Mouse (Mus musculus): Measurements from ENCODE around the gene Farp1. TPM values are rescaled to one million over a fixed set of nuclear protein-coding genes. Genes with fewer than 3 reads are reported as not detected.

Gene Farp1
- polyA plus RNA-seq, 1 experiment from 2014 or later: 22.0 TPM

- H3K36me3 ChIP-seq (ENCODE audit: control insufficient read depth, insufficient read depth, low read length): peaks cover 28% of the 10 kb centered on the region
- no peak overlapping the region for H3K4me3 ChIP-seq (ENCODE audit: low read length)
- H3K27me3 ChIP-seq (ENCODE audit: control insufficient read depth, insufficient read depth, low read depth, low read length): no peaks in the 10 kb centered on the region
- WGBS: 33% methylated on average over 8 of the region's 8 CpGs
- H3K9ac ChIP-seq (ENCODE audit: low read length): no peak overlapping the region
- no peak overlapping the region for H3K27ac ChIP-seq (ENCODE audit: low read length)
- H3K9me3 ChIP-seq (ENCODE audit: control insufficient read depth, low read length): no peaks in the 10 kb centered on the region
- ATAC-seq (ENCODE audit: low read depth): peak; percentile 49
- no peak overlapping the region for H3K4me2 ChIP-seq (ENCODE audit: low read depth, low read length)
- H3K4me1 ChIP-seq (replicated peaks; ENCODE audit: control insufficient read depth, insufficient read depth, low read length): peaks cover 6% of the 10 kb centered on the region; the same call in 1 of the 2 replicates
These were observed 204.4 kb downstream of the Farp1 start for GRCm38 (mm10) chr14:121239386-121239785.

GRCm38 (mm10) chr14:121244104-121244503 is 209.1 kb downstream of the Farp1 start:
- peaks cover 12% of the 10 kb centered on the region; the same call in 1 of the 2 replicates for H3K4me1 ChIP-seq (replicated peaks; ENCODE audit: control insufficient read depth, insufficient read depth, low read length)

GRCm38 (mm10) chr14:121246048-121246731 is 211.2 kb downstream of the Farp1 start:
- H3K27me3 ChIP-seq (ENCODE audit: control insufficient read depth, insufficient read depth, low read depth, low read length): no peaks in the 10 kb centered on the region
- H3K4me2 ChIP-seq (ENCODE audit: low read depth, low read length): no peak overlapping the region
- no peaks in the 10 kb centered on the region for H3K9me3 ChIP-seq (ENCODE audit: control insufficient read depth, low read length)
- no peak overlapping the region for H3K4me3 ChIP-seq (ENCODE audit: low read length)
- H3K4me1 ChIP-seq (replicated peaks; ENCODE audit: control insufficient read depth, insufficient read depth, low read length): peaks cover 8% of the 10 kb centered on the region; the same call in 1 of the 2 replicates
- H3K27ac ChIP-seq (ENCODE audit: low read length): no peak overlapping the region
- 60% methylated on average over 14 of the region's 14 CpGs for WGBS
- H3K9ac ChIP-seq (ENCODE audit: low read length): no peak overlapping the region
- peaks cover 21% of the 10 kb centered on the region for H3K36me3 ChIP-seq (ENCODE audit: control insufficient read depth, insufficient read depth, low read length)
- no peak for ATAC-seq (ENCODE audit: low read depth)

More at GRCm38 (mm10) chr14:121244104-121244503, 209.1 kb downstream of the Farp1 start:
- 92% methylated on average over 15 of the region's 15 CpGs for WGBS
- peaks cover 26% of the 10 kb centered on the region for H3K36me3 ChIP-seq (ENCODE audit: control insufficient read depth, insufficient read depth, low read length)
- no peak overlapping the region for H3K9ac ChIP-seq (ENCODE audit: low read length)
- no peak overlapping the region for H3K4me3 ChIP-seq (ENCODE audit: low read length)
- ATAC-seq (ENCODE audit: low read depth): no peak
- H3K9me3 ChIP-seq (ENCODE audit: control insufficient read depth, low read length): no peaks in the 10 kb centered on the region
- no peak overlapping the region for H3K27ac ChIP-seq (ENCODE audit: low read length)
- no peaks in the 10 kb centered on the region for H3K27me3 ChIP-seq (ENCODE audit: control insufficient read depth, insufficient read depth, low read depth, low read length)
- H3K4me2 ChIP-seq (ENCODE audit: low read depth, low read length): no peak overlapping the region

GRCm38 (mm10) chr14:121247287-121247686 is 212.3 kb downstream of the Farp1 start:
- no peaks in the 10 kb centered on the region for H3K9me3 ChIP-seq (ENCODE audit: control insufficient read depth, low read length)
- H3K27ac ChIP-seq (ENCODE audit: low read length): no peak overlapping the region
- no peak overlapping the region for H3K4me3 ChIP-seq (ENCODE audit: low read length)
- H3K9ac ChIP-seq (ENCODE audit: low read length): no peak overlapping the region
- H3K4me1 ChIP-seq (replicated peaks; ENCODE audit: control insufficient read depth, insufficient read depth, low read length): peaks cover 10% of the 10 kb centered on the region
- 53% methylated on average over 7 of the region's 7 CpGs for WGBS
- no peak overlapping the region for H3K4me2 ChIP-seq (ENCODE audit: low read depth, low read length)
- ATAC-seq (ENCODE audit: low read depth): no peak
- H3K27me3 ChIP-seq (ENCODE audit: control insufficient read depth, insufficient read depth, low read depth, low read length): no peaks in the 10 kb centered on the region
- peaks cover 16% of the 10 kb centered on the region for H3K36me3 ChIP-seq (ENCODE audit: control insufficient read depth, insufficient read depth, low read length)

- H3K27me3 ChIP-seq (ENCODE audit: control insufficient read depth, insufficient read depth, low read depth, low read length): no peaks in the 10 kb centered on the region
- peaks cover 13% of the 10 kb centered on the region for H3K36me3 ChIP-seq (ENCODE audit: control insufficient read depth, insufficient read depth, low read length)
- H3K4me3 ChIP-seq (ENCODE audit: low read length): no peak overlapping the region
- WGBS: 75% methylated on average over 5 of the region's 5 CpGs
- no peak for ATAC-seq (ENCODE audit: low read depth)
- no peak overlapping the region for H3K4me2 ChIP-seq (ENCODE audit: low read depth, low read length)
- no peak overlapping the region for H3K9ac ChIP-seq (ENCODE audit: low read length)
- peaks cover 10% of the 10 kb centered on the region for H3K4me1 ChIP-seq (replicated peaks; ENCODE audit: control insufficient read depth, insufficient read depth, low read length)
- no peaks in the 10 kb centered on the region for H3K9me3 ChIP-seq (ENCODE audit: control insufficient read depth, low read length)
- H3K27ac ChIP-seq (ENCODE audit: low read length): no peak overlapping the region
These were observed 213.3 kb downstream of the Farp1 start for GRCm38 (mm10) chr14:121248346-121248745.

- no peak overlapping the region for H3K9ac ChIP-seq (ENCODE audit: low read length)
- no peaks in the 10 kb centered on the region for H3K27me3 ChIP-seq (ENCODE audit: control insufficient read depth, insufficient read depth, low read depth, low read length)
- no peak for ATAC-seq (ENCODE audit: low read depth)
- 71% methylated on average over 5 of the region's 5 CpGs for whole genome bisulfite sequencing
- H3K4me2 ChIP-seq (ENCODE audit: low read depth, low read length): no peak overlapping the region
- no peaks in the 10 kb centered on the region for H3K9me3 ChIP-seq (ENCODE audit: control insufficient read depth, low read length)
- H3K36me3 ChIP-seq (ENCODE audit: control insufficient read depth, insufficient read depth, low read length): peaks cover 3% of the 10 kb centered on the region
- H3K4me1 ChIP-seq (replicated peaks; ENCODE audit: control insufficient read depth, insufficient read depth, low read length): peaks cover 10% of the 10 kb centered on the region
- no peak overlapping the region for H3K4me3 ChIP-seq (ENCODE audit: low read length)
- no peak overlapping the region for H3K27ac ChIP-seq (ENCODE audit: low read length)
These were observed 216.1 kb downstream of the Farp1 start for GRCm38 (mm10) chr14:121251099-121251498.

GRCm38 (mm10) chr14:121251708-121252107 is 216.7 kb downstream of the Farp1 start:
- no peak for ATAC-seq (ENCODE audit: low read depth)
- no peak overlapping the region for H3K9ac ChIP-seq (ENCODE audit: low read length)
- H3K4me3 ChIP-seq (ENCODE audit: low read length): no peak overlapping the region
- no peak overlapping the region for H3K27ac ChIP-seq (ENCODE audit: low read length)
- no peaks in the 10 kb centered on the region for H3K27me3 ChIP-seq (ENCODE audit: control insufficient read depth, insufficient read depth, low read depth, low read length)
- H3K36me3 ChIP-seq (ENCODE audit: control insufficient read depth, insufficient read depth, low read length): peaks cover 3% of the 10 kb centered on the region
- no peak overlapping the region for H3K4me2 ChIP-seq (ENCODE audit: low read depth, low read length)
- H3K9me3 ChIP-seq (ENCODE audit: control insufficient read depth, low read length): no peaks in the 10 kb centered on the region
- H3K4me1 ChIP-seq (replicated peaks; ENCODE audit: control insufficient read depth, insufficient read depth, low read length): peaks cover 10% of the 10 kb centered on the region
- WGBS: 32% methylated on average over 4 of the region's 4 CpGs

- 87% methylated on average over 10 of the region's 10 CpGs for WGBS
- peaks cover 4% of the 10 kb centered on the region for H3K36me3 ChIP-seq (ENCODE audit: control insufficient read depth, insufficient read depth, low read length)
- H3K4me3 ChIP-seq (ENCODE audit: low read length): no peak overlapping the region
- no peak overlapping the region for H3K27ac ChIP-seq (ENCODE audit: low read length)
- no peaks in the 10 kb centered on the region for H3K27me3 ChIP-seq (ENCODE audit: control insufficient read depth, insufficient read depth, low read depth, low read length)
- peaks cover 10% of the 10 kb centered on the region for H3K4me1 ChIP-seq (replicated peaks; ENCODE audit: control insufficient read depth, insufficient read depth, low read length)
- H3K9ac ChIP-seq (ENCODE audit: low read length): no peak overlapping the region
- H3K9me3 ChIP-seq (ENCODE audit: control insufficient read depth, low read length): no peaks in the 10 kb centered on the region
- no peak for ATAC-seq (ENCODE audit: low read depth)
- no peak overlapping the region for H3K4me2 ChIP-seq (ENCODE audit: low read depth, low read length)
These were observed 217.5 kb downstream of the Farp1 start for GRCm38 (mm10) chr14:121252542-121252941.

GRCm38 (mm10) chr14:121254869-121255268 is 219.9 kb downstream of the Farp1 start:
- H3K27me3 ChIP-seq (ENCODE audit: control insufficient read depth, insufficient read depth, low read depth, low read length): no peaks in the 10 kb centered on the region
- H3K36me3 ChIP-seq (ENCODE audit: control insufficient read depth, insufficient read depth, low read length): peaks cover 9% of the 10 kb centered on the region
- WGBS: 86% methylated on average over 10 of the region's 10 CpGs
- H3K4me2 ChIP-seq (ENCODE audit: low read depth, low read length): no peak overlapping the region
- H3K27ac ChIP-seq (ENCODE audit: low read length): no peak overlapping the region
- ATAC-seq (ENCODE audit: low read depth): no peak
- H3K9me3 ChIP-seq (ENCODE audit: control insufficient read depth, low read length): no peaks in the 10 kb centered on the region
- H3K4me1 ChIP-seq (replicated peaks; ENCODE audit: control insufficient read depth, insufficient read depth, low read length): peaks cover 3% of the 10 kb centered on the region; the same call in 1 of the 2 replicates
- H3K9ac ChIP-seq (ENCODE audit: low read length): no peak overlapping the region
- H3K4me3 ChIP-seq (ENCODE audit: low read length): no peak overlapping the region
